Mouse (Mus musculus) midbrain, embryonic 10.5 days (tissue): ENCODE measurements around the gene Pdpr. TPM values are rescaled to one million over a fixed set of nuclear protein-coding genes. Genes with fewer than 3 reads are reported as not detected.

Source experiments
- DNase-seq: peaks from one replicate; pipeline ENCODE4 v3.0.0-alpha.2; 2017; ENCODE audit warnings: low spot score
- H3K27ac ChIP-seq: fragments of 300-500 bp; sonication (generic); replicated peaks from 2 replicates; pipeline ENCODE4 v1.5.1; 2016; ENCODE audit warnings: mild to moderate bottlenecking
- H3K27me3 ChIP-seq: fragments of 300-500 bp; sonication (generic); 2 replicates; pipeline ENCODE4 v1.6.1; 2016; ENCODE audit warnings: low read depth, mild to moderate bottlenecking; ENCODE audit not compliant: poor library complexity, severe bottlenecking
- H3K36me3 ChIP-seq: fragments of 300-500 bp; sonication (generic); 2 replicates; pipeline ENCODE4 v1.6.1; 2016; ENCODE audit warnings: mild to moderate bottlenecking, moderate library complexity
- H3K4me1 ChIP-seq: fragments of 300-500 bp; sonication (generic); 2 replicates; pipeline ENCODE4 v1.6.1; 2016
- H3K4me3 ChIP-seq: fragments of 300-500 bp; sonication (generic); 2 replicates; pipeline ENCODE4 v1.5.1; 2016; ENCODE audit warnings: mild to moderate bottlenecking, moderate library complexity
- H3K9me3 ChIP-seq: fragments of 300-500 bp; sonication (generic); replicated peaks from 2 replicates; pipeline ENCODE4 v1.6.1; 2016; ENCODE audit warnings: mild to moderate bottlenecking
- WGBS: fragments of 180-500 bp; shearing (Covaris S2); methylation state at CpG from one replicate; pipeline ENCODE4 v1.1.7; 2016; 5-methylcytosine and 5-hydroxymethylcytosine counted together
- polyA plus RNA-seq: library from polyadenylated mRNA; unstranded; fragments of >200 nt; fragmentation: Nextera tagmentation; extraction: Ambion mirVana; gene quantifications from 2 replicates; pipeline ENCODE4 v1.2.1, GENCODE M21; 2016

Gene Pdpr
- 11.9 and 13.2 TPM in 2 replicates for polyA plus RNA-seq

- WGBS, result 5% methylated on average over 72 of the region's 72 CpGs
- no peaks in the 10 kb centered on the region for H3K9me3 ChIP-seq
- H3K4me3 ChIP-seq, result peak within 1 kb of the TSS; percentile 71
- no peaks in the 10 kb centered on the region for H3K27me3 ChIP-seq
- peak; percentile 92 for DNase-seq
- H3K27ac ChIP-seq, result peak within 1 kb of the TSS; percentile 71
- no peaks in the 10 kb centered on the region for H3K36me3 ChIP-seq
- peaks cover 20% of the 10 kb centered on the region for H3K4me1 ChIP-seq
Measured at GRCm38 (mm10) chr8:111093865-111094718, at the start of gene Pdpr. Gene Pdpr (plus strand): TSS chr8:111094630.

- Histone ChIP-seq H3K4me3 (no peak overlapping the region), H3K27ac (no peak overlapping the region), H3K9me3 (no peaks in the 10 kb centered on the region), H3K4me1 (no peaks in the 10 kb centered on the region), H3K36me3 (peaks cover 100% of the 10 kb centered on the region), H3K27me3 (no peaks in the 10 kb centered on the region)
- no peak for DNase-seq
- 93% methylated on average over 2 of the region's 2 CpGs for WGBS
Measured at GRCm38 (mm10) chr8:111048694-111049093, 45.7 kb upstream of the Pdpr start.

- no peaks in the 10 kb centered on the region for H3K9me3 ChIP-seq
- DNase-seq, result no peak
- peaks cover 100% of the 10 kb centered on the region for H3K36me3 ChIP-seq
- 95% methylated on average over 7 of the region's 7 CpGs for WGBS
- no peaks in the 10 kb centered on the region for H3K27me3 ChIP-seq
- H3K27ac ChIP-seq, result no peak overlapping the region
- H3K4me3 ChIP-seq, result no peak overlapping the region
- no peaks in the 10 kb centered on the region for H3K4me1 ChIP-seq
Measured at GRCm38 (mm10) chr8:111049106-111049505, 45.3 kb upstream of the Pdpr start.

GRCm38 (mm10) chr8:111053827-111054518, 40.5 kb upstream of the Pdpr start:
- H3K27me3 ChIP-seq, result no peaks in the 10 kb centered on the region
- WGBS, result 94% methylated on average over 12 of the region's 12 CpGs
- H3K4me3 ChIP-seq, result no peak overlapping the region
- no peak overlapping the region for H3K27ac ChIP-seq
- peaks cover 88% of the 10 kb centered on the region for H3K36me3 ChIP-seq
- H3K9me3 ChIP-seq, result 0 out of 2 replicates have a peak, but pooled peaks cover 2% of the 10 kb centered on the region
- H3K4me1 ChIP-seq, result peaks cover 15% of the 10 kb centered on the region
- no peak for DNase-seq

GRCm38 (mm10) chr8:111055031-111055634, 39.3 kb upstream of the Pdpr start:
- DNase-seq, result no peak
- WGBS, result 95% methylated on average over 17 of the region's 17 CpGs
- Histone ChIP-seq H3K4me1 (peaks cover 15% of the 10 kb centered on the region), H3K36me3 (peaks cover 79% of the 10 kb centered on the region), H3K27ac (no peak overlapping the region), H3K27me3 (no peaks in the 10 kb centered on the region), H3K4me3 (no peak overlapping the region), H3K9me3 (0 out of 2 replicates have a peak, but pooled peaks cover 2% of the 10 kb centered on the region)

- H3K36me3 ChIP-seq, result peaks cover 74% of the 10 kb centered on the region
- peaks cover 19% of the 10 kb centered on the region for H3K4me1 ChIP-seq
- H3K27ac ChIP-seq, result no peak overlapping the region
- 0 out of 2 replicates have a peak, but pooled peaks cover 2% of the 10 kb centered on the region for H3K9me3 ChIP-seq
- DNase-seq, result no peak
- 67% methylated on average over 2 of the region's 2 CpGs for WGBS
- peak overlapping the region; percentile 99 for H3K4me3 ChIP-seq
- no peaks in the 10 kb centered on the region for H3K27me3 ChIP-seq
Measured at GRCm38 (mm10) chr8:111055661-111056060, 38.8 kb upstream of the Pdpr start.

- Histone ChIP-seq H3K27ac (peak within 1 kb of the TSS; percentile 94), H3K4me1 (peaks cover 24% of the 10 kb centered on the region), H3K4me3 (peak within 1 kb of the TSS; percentile 99), H3K36me3 (peaks cover 68% of the 10 kb centered on the region), H3K27me3 (no peaks in the 10 kb centered on the region), H3K9me3 (0 out of 2 replicates have a peak, but pooled peaks cover 2% of the 10 kb centered on the region)
- DNase-seq, result peak; percentile 90
- WGBS, result under 1% methylated on average over 68 of the region's 68 CpGs
Measured at GRCm38 (mm10) chr8:111056158-111056663, 38.2 kb upstream of the Pdpr start, which contains the start of gene Exosc6. Gene Exosc6 (plus strand): TSS chr8:111056339.

GRCm38 (mm10) chr8:111056691-111057293, 37.6 kb upstream of the Pdpr start:
- H3K36me3 ChIP-seq, result peaks cover 62% of the 10 kb centered on the region
- DNase-seq, result peak; percentile 42

GRCm38 (mm10) chr8:111058946-111059572, 35.4 kb upstream of the Pdpr start:
- Histone ChIP-seq H3K36me3 (peaks cover 40% of the 10 kb centered on the region), H3K4me1 (peaks cover 38% of the 10 kb centered on the region), H3K27me3 (no peaks in the 10 kb centered on the region), H3K9me3 (0 out of 2 replicates have a peak, but pooled peaks cover 2% of the 10 kb centered on the region), H3K4me3 (no peak overlapping the region), H3K27ac (no peak overlapping the region)
- WGBS, result 77% methylated on average over 2 of the region's 2 CpGs
- no peak for DNase-seq

More at GRCm38 (mm10) chr8:111056691-111057293, 37.6 kb upstream of the Pdpr start:
- H3K4me1 ChIP-seq, result peaks cover 30% of the 10 kb centered on the region
- H3K27me3 ChIP-seq, result no peaks in the 10 kb centered on the region
- H3K4me3 ChIP-seq, result peak overlapping the region; percentile 99
- under 1% methylated on average over 63 of the region's 63 CpGs for WGBS
- peak overlapping the region; percentile 94 for H3K27ac ChIP-seq
- H3K9me3 ChIP-seq, result 0 out of 2 replicates have a peak, but pooled peaks cover 2% of the 10 kb centered on the region

- peak overlapping the region; percentile 68 for H3K4me3 ChIP-seq
- WGBS, result 1% methylated on average over 14 of the region's 14 CpGs
- H3K9me3 ChIP-seq, result no peaks in the 10 kb centered on the region
- DNase-seq, result peak; percentile 66
- H3K27ac ChIP-seq, result peak overlapping the region; percentile 84
- peaks cover 21% of the 10 kb centered on the region for H3K36me3 ChIP-seq
- peaks cover 36% of the 10 kb centered on the region for H3K4me1 ChIP-seq
- no peaks in the 10 kb centered on the region for H3K27me3 ChIP-seq
Measured at GRCm38 (mm10) chr8:111061688-111062071, 32.8 kb upstream of the Pdpr start.

GRCm38 (mm10) chr8:111062072-111062757, 32.2 kb upstream of the Pdpr start:
- Histone ChIP-seq H3K4me1 (peaks cover 31% of the 10 kb centered on the region), H3K4me3 (peak overlapping the region; percentile 68), H3K9me3 (no peaks in the 10 kb centered on the region), H3K27me3 (no peaks in the 10 kb centered on the region), H3K36me3 (peaks cover 20% of the 10 kb centered on the region), H3K27ac (peak overlapping the region; percentile 84)
- peak; percentile 89 for DNase-seq
- under 1% methylated on average over 27 of the region's 27 CpGs for WGBS
